Mouse (Mus musculus) limb, embryonic 12.5 days (tissue): ENCODE results near the gene Kcnj16. TPM values are rescaled to one million over a fixed set of nuclear protein-coding genes. Genes with fewer than 3 reads are reported as not detected.
A peak's percentile ranks its signal among the peaks of the same experiment; 100 is the strongest.

Experiments
- ATAC-seq: fragments of 200-750 bp; cut with Nextera tagmentation; 2 replicates; pipeline ENCODE4 v1.8.0; 2017; ENCODE audit warnings: low read depth, moderate TSS enrichment; ENCODE audit not compliant: insufficient number of reproducible peaks, insufficient read depth, low FRiP score, low TSS enrichment
- H3K27ac ChIP-seq: fragments of 300-500 bp; sonication (generic); 2 replicates; pipeline ENCODE4 v1.5.1; 2016; ENCODE audit warnings: mild to moderate bottlenecking, moderate library complexity
- H3K27me3 ChIP-seq: fragments of 300-500 bp; sonication (generic); 2 replicates; pipeline ENCODE4 v1.6.1; 2016; ENCODE audit warnings: mild to moderate bottlenecking, moderate library complexity
- H3K36me3 ChIP-seq: fragments of 300-500 bp; sonication (generic); 2 replicates; pipeline ENCODE4 v1.6.1; 2016; ENCODE audit warnings: mild to moderate bottlenecking, moderate library complexity
- H3K4me1 ChIP-seq: fragments of 300-500 bp; sonication (generic); replicated peaks from 2 replicates; pipeline ENCODE4 v1.6.1; 2016
- H3K4me2 ChIP-seq: fragments of 300-500 bp; sonication (generic); 2 replicates; pipeline ENCODE4 v1.6.1; 2016; ENCODE audit warnings: mild to moderate bottlenecking, moderate library complexity
- H3K4me3 ChIP-seq: fragments of 300-500 bp; sonication (generic); replicated peaks from 2 replicates; pipeline ENCODE4 v1.5.1; 2016; ENCODE audit warnings: mild to moderate bottlenecking
- H3K9ac ChIP-seq: fragments of 300-500 bp; sonication (generic); replicated peaks from 2 replicates; pipeline ENCODE4 v1.6.1; 2016; ENCODE audit warnings: mild to moderate bottlenecking, moderate library complexity
- H3K9me3 ChIP-seq: fragments of 300-500 bp; sonication (generic); 2 replicates; pipeline ENCODE4 v1.6.1; 2016; ENCODE audit warnings: mild to moderate bottlenecking, moderate library complexity
- WGBS: fragments of 180-500 bp; shearing (Covaris S2); methylation state at CpG from one replicate; pipeline ENCODE4 v1.1.7; 2016; 5-methylcytosine and 5-hydroxymethylcytosine counted together
- polyA plus RNA-seq: library from polyadenylated mRNA; unstranded; fragments of >200 nt; fragmentation: Nextera tagmentation; extraction: Ambion mirVana; gene quantifications from 2 replicates; pipeline ENCODE4 v1.2.1, GENCODE M21; 2016

The Kcnj16 gene
- polyA plus RNA-seq, 1 experiment from 2014 or later: not detected

DNA sequence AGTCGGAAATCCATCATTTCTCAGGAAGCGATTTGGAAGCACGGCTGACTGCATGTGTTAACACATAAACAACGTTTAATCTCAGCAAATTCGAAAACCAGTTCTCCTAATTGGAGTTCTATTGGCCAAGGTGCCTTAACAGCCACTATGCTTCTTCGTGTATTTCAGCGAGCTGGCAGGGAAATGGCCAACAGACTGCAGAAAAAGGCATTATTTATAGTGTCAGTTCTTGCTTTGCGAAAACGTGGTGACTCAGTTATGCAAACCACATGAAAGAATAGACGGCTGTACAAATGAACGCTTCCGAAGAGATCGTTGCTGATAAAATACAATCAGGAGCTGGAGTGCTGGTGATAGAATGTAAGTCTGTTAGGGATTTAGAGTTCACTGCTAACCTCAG, 88.2 kb downstream of the Kcnj16 start:
- Histone ChIP-seq H3K4me3 (no peak overlapping the region), H3K36me3 (no peaks in the 10 kb centered on the region), H3K4me2 (no peak overlapping the region), H3K4me1 (no peaks in the 10 kb centered on the region; the same call in 1 of the 2 replicates), H3K27me3 (no peaks in the 10 kb centered on the region; the same call in 1 of the 2 replicates), H3K9me3 (no peaks in the 10 kb centered on the region), H3K9ac (no peak overlapping the region), H3K27ac (no peak overlapping the region)
- ATAC-seq: no peak
- 55% methylated on average over 13 of the region's 13 CpGs for WGBS

DNA sequence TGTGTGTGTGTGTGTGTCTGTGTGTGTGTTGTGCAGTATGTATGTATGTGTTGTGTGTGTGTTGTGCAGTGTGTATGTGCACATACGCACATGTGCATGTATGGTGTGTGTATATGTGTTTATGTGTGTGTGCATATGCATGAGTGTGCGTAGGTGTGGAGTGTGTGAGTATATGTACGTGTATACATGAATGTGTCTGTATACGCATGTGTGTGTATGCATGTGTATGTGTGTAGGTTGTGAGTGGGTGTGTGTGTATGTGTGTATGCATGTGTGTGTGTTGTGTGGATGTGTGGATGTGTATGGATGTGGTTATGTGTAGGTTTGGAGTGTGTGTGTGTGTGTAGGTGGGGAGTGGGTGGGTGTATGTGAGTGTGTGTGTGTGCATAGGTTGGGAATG, 89.6 kb downstream of the Kcnj16 start:
- no peaks in the 10 kb centered on the region; the same call in 1 of the 2 replicates for H3K4me1 ChIP-seq
- H3K27me3 ChIP-seq: no peaks in the 10 kb centered on the region; the same call in 1 of the 2 replicates
- 96% methylated on average over 4 of the region's 4 CpGs for WGBS
- ATAC-seq: no peak
- H3K27ac ChIP-seq: no peak overlapping the region
- no peak overlapping the region for H3K4me3 ChIP-seq
- no peak overlapping the region for H3K9ac ChIP-seq
- no peaks in the 10 kb centered on the region for H3K36me3 ChIP-seq
- no peak overlapping the region for H3K4me2 ChIP-seq
- no peaks in the 10 kb centered on the region for H3K9me3 ChIP-seq

DNA sequence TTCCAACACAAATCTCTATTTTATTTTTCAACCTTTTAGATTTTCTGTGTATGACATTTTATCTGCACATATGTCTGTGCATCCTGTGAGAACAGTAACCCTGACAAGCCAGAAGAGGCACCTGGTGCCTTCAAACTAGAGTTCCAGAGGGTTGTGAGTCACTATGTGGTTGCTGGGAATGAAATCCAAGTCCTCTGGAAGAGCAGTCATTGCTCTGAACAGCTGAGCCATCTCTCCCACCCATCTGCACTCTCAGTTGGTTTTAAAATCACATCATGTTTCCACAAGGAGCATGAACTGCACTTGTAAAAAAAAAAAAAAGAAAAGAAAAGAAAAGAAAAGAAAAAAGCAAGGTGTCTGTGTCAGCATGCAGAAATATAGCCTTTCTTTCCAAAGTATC, 91.6 kb downstream of the Kcnj16 start:
- Histone ChIP-seq H3K36me3 (no peaks in the 10 kb centered on the region), H3K9me3 (no peaks in the 10 kb centered on the region), H3K9ac (no peak overlapping the region), H3K27me3 (no peaks in the 10 kb centered on the region; the same call in 1 of the 2 replicates), H3K27ac (no peak overlapping the region), H3K4me1 (peaks cover 3% of the 10 kb centered on the region; the same call in 1 of the 2 replicates), H3K4me3 (no peak overlapping the region), H3K4me2 (no peak overlapping the region)
- no peak for ATAC-seq

GRCm38 (mm10) chr11:111060216-111060615, 92.4 kb downstream of the Kcnj16 start:
- 57% methylated on average over 5 of the region's 5 CpGs for WGBS
- ATAC-seq: no peak
- no peak overlapping the region for H3K27ac ChIP-seq

GRCm38 (mm10) chr11:111064751-111065527, 97.1 kb downstream of the Kcnj16 start:
- ATAC-seq: no peak
- Histone ChIP-seq H3K27me3 (no peaks in the 10 kb centered on the region; the same call in 1 of the 2 replicates), H3K4me1 (peaks cover 22% of the 10 kb centered on the region), H3K9me3 (no peaks in the 10 kb centered on the region), H3K27ac (peak overlapping the region; percentile 76), H3K4me2 (peak overlapping the region; percentile 95), H3K9ac (peak overlapping the region; percentile 50), H3K36me3 (no peaks in the 10 kb centered on the region), H3K4me3 (peak overlapping the region; percentile 68)
- under 1% methylated on average over 25 of the region's 25 CpGs for WGBS

More at GRCm38 (mm10) chr11:111060216-111060615, 92.4 kb downstream of the Kcnj16 start:
- H3K4me3 ChIP-seq: no peak overlapping the region
- no peaks in the 10 kb centered on the region for H3K9me3 ChIP-seq
- H3K9ac ChIP-seq: no peak overlapping the region
- no peaks in the 10 kb centered on the region; the same call in 1 of the 2 replicates for H3K27me3 ChIP-seq
- H3K36me3 ChIP-seq: no peaks in the 10 kb centered on the region
- H3K4me2 ChIP-seq: no peak overlapping the region
- H3K4me1 ChIP-seq: peaks cover 3% of the 10 kb centered on the region; the same call in 1 of the 2 replicates

GRCm38 (mm10) chr11:111065635-111066298, 97.9 kb downstream of the Kcnj16 start, which contains the start of gene Kcnj2:
TSS of gene Kcnj2 (plus strand) at chr11:111066164.
- Histone ChIP-seq H3K9ac (peak within 1 kb of the TSS; percentile 61), H3K4me3 (peak within 1 kb of the TSS; percentile 68), H3K4me1 (peaks cover 22% of the 10 kb centered on the region), H3K9me3 (no peaks in the 10 kb centered on the region), H3K4me2 (peak within 1 kb of the TSS; percentile 95), H3K36me3 (no peaks in the 10 kb centered on the region), H3K27ac (peak within 1 kb of the TSS; percentile 76), H3K27me3 (no peaks in the 10 kb centered on the region)
- under 1% methylated on average over 28 of the region's 28 CpGs for WGBS
- ATAC-seq: peak; percentile 97

GRCm38 (mm10) chr11:111066299-111066691, 98.5 kb downstream of the Kcnj16 start:
- peak; percentile 67 for ATAC-seq
- Histone ChIP-seq H3K27ac (peak overlapping the region; percentile 46; the same call in 1 of the 2 replicates), H3K4me2 (peak overlapping the region; percentile 95), H3K9ac (peak overlapping the region; percentile 52), H3K9me3 (no peaks in the 10 kb centered on the region), H3K4me1 (peaks cover 22% of the 10 kb centered on the region), H3K4me3 (peak overlapping the region; percentile 68), H3K36me3 (no peaks in the 10 kb centered on the region), H3K27me3 (no peaks in the 10 kb centered on the region)
- WGBS: under 1% methylated on average over 9 of the region's 9 CpGs

- Histone ChIP-seq H3K27ac (no peak overlapping the region), H3K4me2 (peak overlapping the region; percentile 95), H3K36me3 (peaks cover 12% of the 10 kb centered on the region), H3K27me3 (no peaks in the 10 kb centered on the region), H3K4me1 (peaks cover 22% of the 10 kb centered on the region), H3K4me3 (peak overlapping the region; percentile 68), H3K9ac (no peak overlapping the region), H3K9me3 (no peaks in the 10 kb centered on the region)
- 66% methylated on average over 3 of the region's 3 CpGs for WGBS
- no peak for ATAC-seq
These were observed 100.0 kb downstream of the Kcnj16 start for GRCm38 (mm10) chr11:111067787-111068186.

DNA sequence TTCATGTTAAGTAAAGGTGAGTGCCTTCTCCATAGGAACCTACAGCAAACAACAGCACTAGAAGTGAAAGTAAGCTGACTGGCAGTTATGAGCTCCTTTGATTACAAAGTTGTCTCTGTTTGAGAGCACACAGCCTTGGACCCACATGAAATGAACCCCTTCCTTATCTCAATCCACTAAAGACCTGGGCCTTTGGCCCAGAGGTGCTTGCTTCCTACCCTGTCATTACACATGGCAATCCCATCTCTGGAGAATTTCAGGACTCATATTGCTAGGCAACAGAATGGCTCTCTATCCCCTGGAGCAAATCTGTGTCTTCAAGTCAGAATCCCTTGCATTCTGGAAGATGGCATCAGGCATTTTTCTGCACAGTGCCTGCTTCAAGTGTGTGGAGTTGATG, 102.6 kb downstream of the Kcnj16 start:
- ATAC-seq: no peak
- Histone ChIP-seq H3K4me3 (no peak overlapping the region), H3K4me2 (no peak overlapping the region), H3K27ac (no peak overlapping the region), H3K4me1 (peaks cover 18% of the 10 kb centered on the region), H3K27me3 (no peaks in the 10 kb centered on the region), H3K9me3 (no peaks in the 10 kb centered on the region), H3K36me3 (peaks cover 19% of the 10 kb centered on the region), H3K9ac (no peak overlapping the region)

DNA sequence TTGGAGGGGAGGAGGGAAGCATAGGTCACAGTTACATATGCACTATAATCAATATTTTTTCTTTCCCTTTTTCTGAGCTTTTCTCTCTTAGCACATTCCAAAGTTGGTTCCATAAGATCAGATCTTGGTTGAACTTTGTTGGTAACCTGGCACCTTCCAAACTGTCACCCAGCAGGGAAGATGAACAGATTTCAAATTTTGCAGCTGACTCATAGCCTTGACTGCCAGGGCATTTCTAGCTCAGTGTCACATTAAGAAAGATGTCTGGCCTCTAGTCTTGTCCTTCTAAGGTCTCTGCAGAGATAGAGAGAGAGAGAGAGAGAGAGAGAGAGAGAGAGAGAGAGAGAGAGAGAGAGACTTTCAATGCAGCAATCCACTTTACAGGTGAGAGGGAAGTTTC, 106.3 kb downstream of the Kcnj16 start:
- Histone ChIP-seq H3K4me1 (peaks cover 5% of the 10 kb centered on the region), H3K36me3 (peaks cover 19% of the 10 kb centered on the region), H3K27me3 (no peaks in the 10 kb centered on the region), H3K9ac (no peak overlapping the region), H3K9me3 (no peaks in the 10 kb centered on the region), H3K4me2 (no peak overlapping the region), H3K4me3 (no peak overlapping the region), H3K27ac (no peak overlapping the region)
- ATAC-seq: no peak
